Mouse (Mus musculus) thymus, adult 2 months (tissue): ENCODE measurements around the gene Icmt.
A peak's percentile ranks its signal among the peaks of the same experiment; 100 is the strongest.

ENCODE experiments used
- CTCF ChIP-seq: fragments of 200-500 bp; IDR thresholded peaks from 2 replicates; pipeline ENCODE4 v1.5.1; 2012; ENCODE audit warnings: mild to moderate bottlenecking, control low read depth, low read length, moderate library complexity, borderline replicate concordance; ENCODE audit not compliant: control insufficient read depth, poor library complexity, insufficient read depth; ENCODE audit errors: extremely low read depth
- POLR2A ChIP-seq: fragments of 200-500 bp; IDR thresholded peaks from 2 replicates; pipeline ENCODE4 v1.6.1; 2012; ENCODE audit warnings: mild to moderate bottlenecking, low read length, control low read depth, moderate library complexity; ENCODE audit not compliant: control insufficient read depth, poor library complexity, insufficient read depth; ENCODE audit errors: extremely low read depth

- peak; percentile 88 for TF ChIP-seq POLR2A
- peak; percentile 46; the same call in 1 of the 2 replicates for TF ChIP-seq CTCF
These were observed at the start of gene Icmt for GRCm38 (mm10) chr4:152296874-152297861.
